Mouse (Mus musculus) midbrain, postnatal 0 days (tissue): ENCODE data around the gene Kndc1. TPM values are rescaled to one million over a fixed set of nuclear protein-coding genes. Genes with fewer than 3 reads are reported as not detected.

Source experiments
- ATAC-seq: fragments of 200-750 bp; cut with Nextera tagmentation; 2 replicates; pipeline ENCODE4 v1.8.0; 2017; ENCODE audit warnings: moderate number of reproducible peaks, mild to moderate bottlenecking, moderate TSS enrichment, moderate library complexity; ENCODE audit not compliant: low FRiP score
- DNase-seq: peaks from one replicate; pipeline ENCODE4 v3.0.0-alpha.2; 2015; ENCODE audit warnings: low spot score
- H3K27ac ChIP-seq: fragments of 300-500 bp; sonication (generic); 2 replicates; pipeline ENCODE4 v1.5.1; 2014; ENCODE audit warnings: low read depth, mild to moderate bottlenecking, low read length, mixed read lengths
- H3K27me3 ChIP-seq: fragments of 300-500 bp; sonication (generic); 2 replicates; pipeline ENCODE4 v1.6.1; 2014; ENCODE audit warnings: low read length, control low read depth, mixed read lengths; ENCODE audit not compliant: insufficient read depth
- H3K36me3 ChIP-seq: fragments of 300-500 bp; sonication (generic); 2 replicates; pipeline ENCODE4 v1.6.1; 2014; ENCODE audit warnings: low read length, control low read depth, mixed read lengths; ENCODE audit not compliant: insufficient read depth
- H3K4me1 ChIP-seq: fragments of 300-500 bp; sonication (generic); 2 replicates; pipeline ENCODE4 v1.6.1; 2014; ENCODE audit warnings: mild to moderate bottlenecking, control low read depth, antibody characterized with exemption, low read length, mixed read lengths; ENCODE audit not compliant: insufficient read depth
- H3K4me2 ChIP-seq: fragments of 300-500 bp; sonication (generic); 2 replicates; pipeline ENCODE4 v1.6.1; 2014; ENCODE audit warnings: low read depth, mild to moderate bottlenecking, low read length, mixed read lengths; ENCODE audit not compliant: poor library complexity, severe bottlenecking
- H3K4me3 ChIP-seq: fragments of 300-500 bp; sonication (generic); 2 replicates; pipeline ENCODE4 v1.5.1; 2014; ENCODE audit warnings: low read depth, mild to moderate bottlenecking, low read length, moderate library complexity
- H3K9ac ChIP-seq: fragments of 300-500 bp; sonication (generic); replicated peaks from 2 replicates; pipeline ENCODE4 v1.6.1; 2014; ENCODE audit warnings: mild to moderate bottlenecking, low read length, moderate library complexity, mixed read lengths; ENCODE audit not compliant: poor library complexity, severe bottlenecking
- H3K9me3 ChIP-seq: fragments of 300-500 bp; sonication (generic); 2 replicates; pipeline ENCODE4 v1.6.1; 2016; ENCODE audit warnings: low read length, control low read depth
- CTCF ChIP-seq: IDR thresholded peaks from 2 replicates; pipeline ENCODE4 v1.5.1; 2016; ENCODE audit warnings: antibody characterized with exemption, mild to moderate bottlenecking
- WGBS: fragments of 180-500 bp; shearing (Covaris S2); extraction: QIAGEN DNeasy Blood & Tissue Kit; methylation state at CpG from one replicate; pipeline ENCODE4 v1.1.7; 2014; 5-methylcytosine and 5-hydroxymethylcytosine counted together
- polyA plus RNA-seq: library from polyadenylated mRNA; unstranded; fragments of >200 nt; fragmentation: Nextera tagmentation; extraction: Ambion mirVana; gene quantifications from 2 replicates; pipeline ENCODE4 v1.2.1, GENCODE M21; 2015
- total RNA-seq: library from RNA; depleted of rRNA; stranded (reverse); fragments of >200 nt; gene quantifications from 2 replicates; pipeline ENCODE4 v1.2.3, GENCODE M21; 2014

The Kndc1 gene
- total and polyA plus RNA-seq, 2 experiments from 2014 or later = 22.4 to 71.5 TPM

DNA sequence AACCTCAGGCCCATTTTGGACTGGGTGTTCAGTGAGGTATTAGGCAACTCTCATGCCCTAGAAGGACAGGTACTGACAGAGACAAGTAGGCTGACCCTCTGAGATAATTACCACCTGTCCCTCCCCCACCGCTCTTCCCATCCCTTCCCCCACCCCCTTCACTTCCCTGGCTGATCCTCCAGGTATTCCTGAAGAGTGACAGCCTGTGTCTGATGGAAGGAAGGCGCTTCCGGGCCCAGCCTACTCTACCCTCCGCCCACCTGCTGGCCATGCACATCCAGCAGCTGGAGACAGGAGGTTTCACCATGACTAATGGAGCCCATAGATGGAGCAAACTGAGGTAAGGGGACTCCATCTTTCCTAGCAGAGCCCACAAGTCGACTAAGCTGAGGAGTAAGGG, 43.3 kb downstream of the Kndc1 start:
- ATAC-seq = no peak
- no peak overlapping the region for H3K27ac ChIP-seq
- no peaks in the 10 kb centered on the region for H3K4me1 ChIP-seq
- WGBS = 69% methylated on average over 5 of the region's 5 CpGs
- no peak overlapping the region for H3K4me2 ChIP-seq
- TF ChIP-seq CTCF = no peak
- H3K27me3 ChIP-seq = peaks cover 13% of the 10 kb centered on the region
- no peak for DNase-seq
- no peaks in the 10 kb centered on the region for H3K9me3 ChIP-seq
- no peak overlapping the region for H3K4me3 ChIP-seq
- no peak overlapping the region for H3K9ac ChIP-seq
- peaks cover 21% of the 10 kb centered on the region for H3K36me3 ChIP-seq

DNA sequence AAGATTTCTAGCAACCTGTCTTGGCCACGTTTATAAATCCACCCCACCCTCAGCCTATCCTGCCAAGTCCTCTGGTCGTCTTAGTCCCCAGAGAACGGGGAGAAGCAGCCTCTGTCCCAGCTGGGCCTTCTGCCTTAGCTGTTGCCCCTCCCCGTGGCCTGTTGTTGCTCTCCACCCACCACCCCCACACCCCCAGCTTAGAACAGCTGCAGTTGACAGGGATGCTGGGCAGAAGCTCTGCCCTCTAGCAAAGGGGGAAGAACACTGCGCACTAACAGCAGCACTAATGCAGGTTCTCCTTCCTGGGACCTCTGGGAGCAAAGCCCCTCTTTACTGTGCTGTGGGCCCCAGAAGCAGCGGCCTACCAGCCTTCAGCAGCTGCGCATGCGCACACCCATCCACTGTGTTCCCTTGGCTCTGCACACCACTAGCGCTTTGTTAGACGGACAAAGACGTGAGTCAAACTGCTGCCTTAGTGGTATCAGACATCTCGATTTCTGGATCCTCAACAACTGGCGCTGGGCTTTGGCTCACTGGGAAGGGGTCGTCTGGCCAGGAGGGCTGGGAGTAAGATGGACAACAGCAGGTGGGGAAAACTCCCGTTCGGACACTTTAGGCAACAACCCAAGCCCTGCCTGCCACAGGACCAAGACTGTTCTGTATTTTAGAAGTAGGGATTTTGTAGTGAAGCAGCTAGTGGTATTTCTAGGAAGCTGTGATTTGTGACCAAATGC, 46.1 kb downstream of the Kndc1 start:
- H3K9ac ChIP-seq = no peak overlapping the region
- DNase-seq (no peak), ATAC-seq (no peak)
- H3K4me3 ChIP-seq = no peak overlapping the region
- H3K9me3 ChIP-seq = no peaks in the 10 kb centered on the region
- WGBS = 65% methylated on average over 16 of the region's 16 CpGs
- H3K36me3 ChIP-seq = peaks cover 8% of the 10 kb centered on the region
- H3K27ac ChIP-seq = no peak overlapping the region
- no peak overlapping the region for H3K4me2 ChIP-seq
- H3K4me1 ChIP-seq = peaks cover 4% of the 10 kb centered on the region; the same call in 1 of the 2 replicates
- peaks cover 37% of the 10 kb centered on the region for H3K27me3 ChIP-seq
- TF ChIP-seq CTCF = no peak

DNA sequence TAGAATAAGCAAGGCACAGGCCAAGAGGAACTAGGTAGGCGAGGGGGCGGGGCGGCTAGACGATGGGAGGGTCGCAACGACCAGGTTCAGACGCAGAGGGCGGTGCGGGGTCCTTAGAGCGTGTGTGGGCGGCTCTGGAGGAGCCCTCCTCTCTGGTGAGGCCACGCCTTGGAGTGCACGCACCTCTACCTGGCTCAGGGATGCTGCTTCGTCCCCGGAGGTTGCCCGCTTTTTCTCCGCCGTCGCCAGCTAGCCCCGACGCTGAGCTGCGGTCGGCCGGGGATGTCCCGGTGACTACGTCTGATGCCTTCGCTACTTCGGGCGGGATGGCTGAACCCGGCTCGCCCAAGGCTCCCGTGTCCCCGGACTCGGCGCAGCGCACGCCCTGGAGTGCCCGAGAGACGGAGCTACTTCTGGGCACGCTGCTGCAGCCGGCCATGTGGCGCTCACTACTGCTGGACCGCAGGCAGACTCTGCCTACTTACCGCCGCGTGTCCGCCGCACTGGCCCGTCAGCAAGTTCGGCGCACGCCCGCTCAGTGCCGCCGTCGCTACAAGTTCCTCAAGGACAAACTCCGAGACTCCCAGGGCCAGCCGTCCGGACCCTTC, 49.3 kb downstream of the Kndc1 start, which contains the start of gene Utf1:
Gene Utf1 (plus strand): TSS at position 116 of the 608 bp plus-strand sequence.
- Histone ChIP-seq H3K4me1 (peaks cover 4% of the 10 kb centered on the region; the same call in 1 of the 2 replicates), H3K9ac (no peak within 1 kb of the TSS), H3K27ac (no peak within 1 kb of the TSS), H3K4me3 (peak within 1 kb of the TSS; percentile 29; the same call in 1 of the 2 replicates), H3K27me3 (peaks cover 56% of the 10 kb centered on the region), H3K36me3 (0 out of 2 replicates have a peak, but pooled peaks cover 2% of the 10 kb centered on the region), H3K9me3 (no peaks in the 10 kb centered on the region), H3K4me2 (peak within 1 kb of the TSS; percentile 42)
- under 1% methylated on average over 59 of the region's 59 CpGs for WGBS
- TF ChIP-seq CTCF = no peak
- DNase-seq (no peak), ATAC-seq (no peak)

DNA sequence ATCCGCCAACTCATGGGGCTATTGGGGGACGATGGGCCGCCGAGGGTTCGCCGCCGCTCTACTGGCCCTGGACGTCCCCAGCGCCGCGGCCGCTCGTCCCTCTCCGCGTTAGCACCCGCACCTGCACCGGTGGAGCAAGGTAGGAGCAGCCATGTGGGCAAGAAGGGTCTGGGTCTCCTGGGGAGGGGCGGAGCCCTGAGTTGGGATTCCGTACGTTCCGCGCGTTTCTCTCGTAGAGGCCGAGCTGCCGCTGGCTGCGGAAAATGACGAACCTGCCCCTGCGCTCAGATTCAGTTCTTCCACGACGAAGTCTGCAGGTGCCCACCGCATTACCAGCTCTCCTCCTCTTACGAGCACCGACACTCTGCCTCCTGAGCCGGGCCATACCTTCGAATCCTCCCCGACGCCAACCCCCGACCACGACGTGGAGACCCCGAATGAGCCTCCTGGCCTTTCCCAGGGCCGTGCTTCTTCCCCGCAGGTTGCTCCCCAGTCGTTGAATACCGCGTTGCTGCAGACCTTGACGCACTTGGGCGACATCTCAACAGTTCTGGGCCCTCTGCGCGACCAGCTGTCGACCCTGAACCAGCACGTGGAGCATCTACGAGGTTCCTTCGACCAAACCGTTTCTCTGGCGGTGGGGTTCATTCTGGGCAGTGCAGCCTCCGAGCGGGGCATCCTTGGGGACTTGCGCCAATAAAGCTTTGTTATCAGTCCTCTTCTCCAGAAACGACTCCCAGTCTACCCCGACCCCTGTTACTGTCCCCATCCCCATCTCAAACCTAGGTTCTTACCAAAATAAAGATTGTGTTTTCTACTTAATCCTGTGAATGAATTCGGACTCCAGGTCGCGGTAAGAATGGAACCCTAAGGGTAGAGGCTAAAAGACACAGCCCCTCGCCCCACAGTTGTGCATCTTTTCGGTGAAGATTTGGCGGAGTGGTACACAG, 50.1 kb downstream of the Kndc1 start:
- DNase-seq (no peak), ATAC-seq (no peak)
- H3K27ac ChIP-seq = no peak overlapping the region
- TF ChIP-seq CTCF = no peak
- peak overlapping the region; percentile 42 for H3K4me2 ChIP-seq
- H3K4me3 ChIP-seq = peak overlapping the region; percentile 29; the same call in 1 of the 2 replicates
- H3K9me3 ChIP-seq = no peaks in the 10 kb centered on the region
- no peak overlapping the region for H3K9ac ChIP-seq
- 5% methylated on average over 65 of the region's 68 CpGs for WGBS
- peaks cover 59% of the 10 kb centered on the region for H3K27me3 ChIP-seq
- H3K36me3 ChIP-seq = 0 out of 2 replicates have a peak, but pooled peaks cover 2% of the 10 kb centered on the region
- peaks cover 4% of the 10 kb centered on the region; the same call in 1 of the 2 replicates for H3K4me1 ChIP-seq

DNA sequence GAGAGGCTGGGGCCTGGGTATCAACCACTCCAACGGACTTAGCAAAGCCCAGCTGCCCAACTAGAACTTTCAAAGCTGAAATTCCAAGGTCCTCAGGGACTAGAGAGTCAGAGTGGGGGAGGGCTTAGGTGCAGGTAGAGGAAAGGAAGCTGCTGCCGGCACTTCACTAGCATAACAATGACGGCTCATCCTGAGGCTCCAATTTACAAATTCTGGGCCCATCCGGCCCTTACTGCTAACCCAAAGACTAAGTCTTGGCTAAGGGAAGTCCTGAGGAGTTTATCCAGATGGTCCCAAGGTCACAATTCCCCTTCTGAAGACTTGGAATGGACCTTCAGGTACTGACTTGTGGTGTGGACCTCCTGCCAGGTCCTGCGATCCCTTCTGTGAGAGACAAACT, 51.0 kb downstream of the Kndc1 start:
- no peak for DNase-seq
- WGBS = 14% methylated on average over 5 of the region's 5 CpGs
- H3K4me2 ChIP-seq = no peak overlapping the region
- H3K27me3 ChIP-seq = peaks cover 68% of the 10 kb centered on the region
- 0 out of 2 replicates have a peak, but pooled peaks cover 2% of the 10 kb centered on the region for H3K36me3 ChIP-seq
- TF ChIP-seq CTCF = no peak
- no peak overlapping the region for H3K27ac ChIP-seq
- no peak overlapping the region for H3K9ac ChIP-seq
- ATAC-seq = no peak
- peaks cover 11% of the 10 kb centered on the region for H3K4me1 ChIP-seq
- H3K9me3 ChIP-seq = no peaks in the 10 kb centered on the region
- no peak overlapping the region for H3K4me3 ChIP-seq
